Mouse (Mus musculus) liver, embryonic 11.5 days (tissue): ENCODE measurements at regions not wholly inside any gene's neighbourhood (a gene's known extent, or its start where the extent isn't known, plus 50 kb on each side); places are given as distances from the start of the nearest gene placed in this dataset.
"Not testable (repeated sequence)": the region's sequence is repeated elsewhere in the genome, so short reads cannot be mapped to it uniquely, and the experiment has no call there.

Experiments used
- ATAC-seq: fragments of 200-750 bp; cut with Nextera tagmentation; replicated peaks from 2 replicates; pipeline ENCODE4 v1.8.0; 2017; ENCODE audit warnings: moderate number of reproducible peaks, mild to moderate bottlenecking, moderate TSS enrichment, moderate library complexity; ENCODE audit not compliant: low FRiP score
- DNase-seq: peaks from one replicate; pipeline ENCODE4 v3.0.0-alpha.2; 2017; ENCODE audit warnings: low spot score
- H3K27ac ChIP-seq: fragments of 300-500 bp; sonication (generic); 2 replicates; pipeline ENCODE4 v1.5.1; 2014; ENCODE audit warnings: mild to moderate bottlenecking, low read depth, low read length, control low read depth
- H3K27me3 ChIP-seq: fragments of 300-500 bp; sonication (generic); replicated peaks from 2 replicates; pipeline ENCODE4 v1.6.1; 2014; ENCODE audit warnings: low read length, mixed read lengths; ENCODE audit not compliant: control insufficient read depth, insufficient read depth
- H3K36me3 ChIP-seq: fragments of 300-500 bp; sonication (generic); 2 replicates; pipeline ENCODE4 v1.6.1; 2014; ENCODE audit warnings: mild to moderate bottlenecking, low read length, moderate library complexity, mixed read lengths; ENCODE audit not compliant: control insufficient read depth, insufficient read depth
- H3K4me1 ChIP-seq: fragments of 300-500 bp; sonication (generic); replicated peaks from 2 replicates; pipeline ENCODE4 v1.6.1; 2014; ENCODE audit warnings: low read length, mixed read lengths; ENCODE audit not compliant: control insufficient read depth, insufficient read depth
- H3K4me2 ChIP-seq: fragments of 300-500 bp; sonication (generic); 2 replicates; pipeline ENCODE4 v1.6.1; 2014; ENCODE audit warnings: mild to moderate bottlenecking, control low read depth, moderate library complexity
- H3K4me3 ChIP-seq: fragments of 300-500 bp; sonication (generic); 2 replicates; pipeline ENCODE4 v1.5.1; 2014; ENCODE audit warnings: low read depth, low read length, control low read depth
- H3K9ac ChIP-seq: fragments of 300-500 bp; sonication (generic); 2 replicates; pipeline ENCODE4 v1.6.1; 2014; ENCODE audit warnings: low read depth, low read length, control low read depth
- H3K9me3 ChIP-seq: fragments of 300-500 bp; sonication (generic); 2 replicates; pipeline ENCODE4 v1.6.1; 2016; ENCODE audit warnings: low read length, inconsistent platforms, mixed read lengths; ENCODE audit not compliant: control insufficient read depth
- WGBS: fragments of 180-500 bp; shearing (Covaris S2); extraction: QIAGEN DNeasy Blood & Tissue Kit; methylation state at CpG from one replicate; pipeline ENCODE4 v1.1.7; 2014; 5-methylcytosine and 5-hydroxymethylcytosine counted together

GRCm38 (mm10) chr4:7237848-7238247 is 1001.0 kb downstream of the Car8 start:
- no peak overlapping the region for H3K4me2 ChIP-seq
- H3K36me3 ChIP-seq: no peaks in the 10 kb centered on the region
- no peak for DNase-seq
- ATAC-seq: no peak
- H3K4me3 ChIP-seq: no peak overlapping the region
- no peak overlapping the region for H3K27ac ChIP-seq
- WGBS: 56% methylated on average over 3 of the region's 3 CpGs
- no peaks in the 10 kb centered on the region for H3K4me1 ChIP-seq
- no peak overlapping the region for H3K9ac ChIP-seq
- no peaks in the 10 kb centered on the region for H3K27me3 ChIP-seq
- no peaks in the 10 kb centered on the region for H3K9me3 ChIP-seq

DNA sequence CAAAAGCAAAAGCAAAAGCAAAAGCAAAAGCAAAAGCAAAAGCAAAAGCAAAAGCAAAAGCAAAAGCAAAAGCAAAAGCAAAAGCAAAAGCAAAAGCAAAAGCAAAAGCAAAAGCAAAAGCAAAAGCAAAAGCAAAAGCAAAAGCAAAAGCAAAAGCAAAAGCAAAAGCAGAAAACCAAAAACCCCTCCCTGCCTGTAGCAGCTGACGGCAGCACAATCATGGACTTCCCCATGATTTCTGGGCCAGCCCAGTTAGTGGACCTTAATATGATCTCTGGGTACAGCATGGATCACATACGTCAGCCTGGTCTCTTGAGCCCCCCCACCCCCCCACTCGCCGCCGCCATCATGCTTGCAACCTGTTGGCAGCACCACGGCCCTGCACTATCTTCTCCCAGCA is 1004.3 kb downstream of the Car8 start:
- not testable (repeated sequence) for H3K4me1 ChIP-seq, H3K9me3 ChIP-seq, H3K36me3 ChIP-seq, DNase-seq, H3K27ac ChIP-seq, H3K27me3 ChIP-seq, H3K4me3 ChIP-seq, H3K9ac ChIP-seq, ATAC-seq, H3K4me2 ChIP-seq
- WGBS: 91% methylated on average over 6 of the region's 6 CpGs

GRCm38 (mm10) chr4:7228980-7229379 is 1009.9 kb downstream of the Car8 start:
- H3K9me3 ChIP-seq: no peaks in the 10 kb centered on the region
- no peaks in the 10 kb centered on the region for H3K4me1 ChIP-seq
- WGBS: 80% methylated on average over 2 of the region's 2 CpGs
- DNase-seq (no peak), ATAC-seq (no peak)
- H3K9ac ChIP-seq: no peak overlapping the region
- H3K36me3 ChIP-seq: no peaks in the 10 kb centered on the region
- no peak overlapping the region for H3K4me2 ChIP-seq
- H3K27ac ChIP-seq: no peak overlapping the region
- H3K4me3 ChIP-seq: no peak overlapping the region
- no peaks in the 10 kb centered on the region for H3K27me3 ChIP-seq

GRCm38 (mm10) chr4:7222922-7223321 is 1015.9 kb downstream of the Car8 start:
- no peaks in the 10 kb centered on the region for H3K4me1 ChIP-seq
- WGBS: 89% methylated on average over 3 of the region's 3 CpGs
- no peak overlapping the region for H3K9ac ChIP-seq
- no peak overlapping the region for H3K27ac ChIP-seq
- no peaks in the 10 kb centered on the region for H3K36me3 ChIP-seq
- ATAC-seq (no peak), DNase-seq (no peak)
- H3K4me3 ChIP-seq: no peak overlapping the region
- H3K9me3 ChIP-seq: no peaks in the 10 kb centered on the region
- no peaks in the 10 kb centered on the region for H3K27me3 ChIP-seq
- no peak overlapping the region for H3K4me2 ChIP-seq

DNA sequence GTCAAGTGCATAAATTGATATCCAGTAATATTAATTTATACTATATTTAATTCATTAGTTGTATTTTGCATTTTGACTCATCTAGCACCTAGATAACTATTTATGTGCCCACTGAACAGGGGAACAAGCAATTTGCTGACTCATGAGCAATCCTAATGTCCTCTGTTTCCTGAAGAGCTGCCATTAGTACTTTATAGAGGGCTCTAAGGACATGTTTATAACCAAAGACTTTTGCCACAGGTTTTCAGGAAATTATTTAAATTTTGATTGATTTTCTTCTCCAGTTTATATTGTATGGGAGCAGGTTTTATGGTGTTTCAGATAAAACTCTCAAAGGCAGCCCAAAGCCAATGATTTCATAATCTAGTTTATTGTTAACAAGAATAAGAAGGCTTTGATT is 1018.4 kb downstream of the Car8 start:
- Histone ChIP-seq H3K36me3 (no peaks in the 10 kb centered on the region), H3K9ac (no peak overlapping the region), H3K4me3 (no peak overlapping the region), H3K27ac (no peak overlapping the region), H3K27me3 (no peaks in the 10 kb centered on the region), H3K4me1 (no peaks in the 10 kb centered on the region), H3K9me3 (no peaks in the 10 kb centered on the region), H3K4me2 (no peak overlapping the region)
- ATAC-seq (no peak), DNase-seq (no peak)

DNA sequence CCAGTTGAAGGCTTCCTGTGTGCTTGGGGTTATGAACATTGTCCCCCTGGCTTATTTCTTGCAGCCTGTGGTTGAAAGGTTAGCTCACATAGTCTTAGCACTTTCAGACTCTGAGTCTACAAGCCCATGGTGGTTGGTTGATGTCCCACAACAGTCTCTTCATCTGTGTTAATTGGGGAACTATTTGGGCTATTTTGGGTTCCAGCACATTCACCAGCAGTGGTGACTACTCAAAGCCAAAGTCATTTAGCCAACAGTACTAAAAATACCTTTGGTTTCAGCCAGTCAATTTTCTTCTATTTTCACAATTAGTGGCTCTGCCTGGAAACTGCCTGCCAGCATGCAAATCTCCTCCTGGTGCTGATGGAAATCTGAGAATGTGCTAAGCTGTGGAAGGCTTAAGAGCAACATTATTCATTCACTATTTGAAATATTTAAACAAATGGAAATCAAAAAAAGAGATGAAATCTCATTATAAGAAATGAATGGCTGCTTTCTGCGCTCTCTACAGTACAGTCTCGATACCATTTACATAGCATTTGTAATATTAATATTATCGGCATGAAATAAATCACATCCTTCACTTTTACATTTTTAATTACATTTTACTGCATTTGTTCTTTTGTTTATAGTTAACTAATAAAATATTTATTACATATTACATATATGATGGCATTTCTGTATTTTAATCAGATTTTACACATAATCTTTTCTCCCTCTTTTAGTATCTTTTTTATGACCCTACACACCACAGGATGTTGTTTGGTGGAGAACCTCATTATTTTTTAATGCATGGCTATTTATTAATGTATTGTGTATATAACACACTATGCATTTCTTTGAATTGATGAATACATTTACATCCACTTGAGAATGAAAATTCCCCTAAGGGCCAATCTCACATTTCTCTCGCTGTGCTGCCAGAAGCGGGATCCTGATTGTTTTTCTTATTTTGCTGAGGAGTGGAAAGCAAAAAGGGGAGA is 1023.5 kb downstream of the Car8 start:
- H3K4me3 ChIP-seq: no peak overlapping the region
- ATAC-seq (no peak), DNase-seq (no peak)
- no peaks in the 10 kb centered on the region for H3K4me1 ChIP-seq
- WGBS: 89% methylated on average over 5 of the region's 5 CpGs
- no peaks in the 10 kb centered on the region for H3K9me3 ChIP-seq
- no peak overlapping the region for H3K9ac ChIP-seq
- no peak overlapping the region for H3K4me2 ChIP-seq
- H3K27ac ChIP-seq: no peak overlapping the region
- H3K27me3 ChIP-seq: no peaks in the 10 kb centered on the region
- no peaks in the 10 kb centered on the region for H3K36me3 ChIP-seq

DNA sequence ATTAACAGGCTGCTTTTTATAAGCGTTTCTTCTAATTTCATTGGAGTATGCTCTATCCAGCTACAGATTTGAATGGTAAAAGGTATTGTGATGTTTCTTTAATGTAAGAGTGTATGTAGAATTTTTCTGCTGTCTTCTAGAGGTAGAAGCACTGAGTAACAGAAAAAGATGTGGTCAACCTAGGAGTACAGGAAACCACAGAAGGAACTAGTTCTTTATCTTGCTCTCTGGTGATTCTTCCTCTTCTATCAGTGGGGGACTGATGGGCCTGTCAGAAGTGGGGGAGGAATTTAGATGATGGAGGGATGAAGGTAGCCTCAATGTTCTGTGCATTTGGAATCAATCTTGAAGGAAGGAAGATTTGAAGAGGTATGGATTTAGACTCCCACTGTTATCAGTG is 1031.9 kb downstream of the Car8 start:
- no peak overlapping the region for H3K27ac ChIP-seq
- H3K4me1 ChIP-seq: no peaks in the 10 kb centered on the region
- H3K4me2 ChIP-seq: no peak overlapping the region
- H3K9ac ChIP-seq: no peak overlapping the region
- H3K27me3 ChIP-seq: no peaks in the 10 kb centered on the region
- no peaks in the 10 kb centered on the region for H3K9me3 ChIP-seq
- ATAC-seq (no peak), DNase-seq (no peak)
- no peak overlapping the region for H3K4me3 ChIP-seq
- WGBS: 53% methylated on average over 1 of the region's 1 CpGs
- no peaks in the 10 kb centered on the region for H3K36me3 ChIP-seq

GRCm38 (mm10) chr4:7201816-7202215 is 1037.0 kb downstream of the Car8 start:
- no peak for ATAC-seq
- no peaks in the 10 kb centered on the region for H3K36me3 ChIP-seq
- no peak overlapping the region for H3K4me2 ChIP-seq
- H3K4me1 ChIP-seq: no peaks in the 10 kb centered on the region
- no peak overlapping the region for H3K9ac ChIP-seq
- 50% methylated on average over 2 of the region's 2 CpGs for WGBS
- H3K4me3 ChIP-seq: no peak overlapping the region
- no peak for DNase-seq
- H3K9me3 ChIP-seq: no peaks in the 10 kb centered on the region
- no peaks in the 10 kb centered on the region for H3K27me3 ChIP-seq
- no peak overlapping the region for H3K27ac ChIP-seq

DNA sequence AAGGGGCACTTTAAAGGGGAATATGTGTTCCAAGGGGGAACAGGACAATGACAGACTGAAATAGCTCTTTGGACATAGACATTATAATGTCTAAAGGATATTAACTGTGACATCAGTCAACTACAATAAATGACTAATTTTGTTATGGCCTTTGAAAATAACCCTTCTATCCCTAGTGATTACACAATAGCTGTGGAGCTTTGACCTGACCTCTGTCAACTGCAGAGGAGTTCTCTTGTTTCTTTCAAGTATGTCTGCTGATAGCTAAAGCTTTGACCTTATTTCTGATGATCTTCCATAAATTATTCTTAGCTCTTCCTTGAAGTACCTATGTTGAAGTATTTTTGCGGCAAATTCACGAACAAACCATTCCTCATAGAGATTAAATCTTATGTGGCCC is 1038.9 kb downstream of the Car8 start:
- no peak overlapping the region for H3K9ac ChIP-seq
- ATAC-seq: no peak
- WGBS: 69% methylated on average over 2 of the region's 2 CpGs

More for the DNA sequence above, 1038.9 kb downstream of the Car8 start:
- Histone ChIP-seq H3K4me3 (no peak overlapping the region), H3K27me3 (no peaks in the 10 kb centered on the region), H3K4me2 (no peak overlapping the region), H3K9me3 (no peaks in the 10 kb centered on the region), H3K36me3 (no peaks in the 10 kb centered on the region), H3K27ac (no peak overlapping the region), H3K4me1 (no peaks in the 10 kb centered on the region)
- DNase-seq: no peak
